Mouse (Mus musculus): ENCODE measurements around the gene Rnf145.

DNA sequence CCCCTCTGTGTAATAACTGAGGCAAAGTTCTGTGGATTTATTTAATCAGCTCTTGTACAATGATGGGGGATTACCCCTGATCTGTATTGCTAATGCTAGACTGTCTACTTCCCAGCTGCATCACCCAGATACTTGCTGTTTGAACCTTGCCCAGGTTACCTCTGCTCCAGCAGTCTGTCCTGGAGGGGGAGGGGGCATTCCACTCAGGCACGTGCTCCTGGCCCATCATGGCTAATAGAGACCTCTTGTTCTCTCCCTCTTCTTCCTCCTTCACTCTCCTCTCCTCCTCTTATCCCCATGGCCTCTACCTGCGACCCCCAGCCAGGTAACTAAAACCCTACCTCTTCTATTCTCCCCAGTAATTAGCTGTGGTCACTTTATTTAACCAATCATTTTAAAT, 4.1 kb upstream of the Rnf145 start:
- TF ChIP-seq CTCF (IDR thresholded peaks at IDR 0.05; ENCODE audit: borderline replicate concordance, insufficient read depth, low read depth, low read length): no peak
- no peak for TF ChIP-seq POLR2A (IDR thresholded peaks at IDR 0.05; ENCODE audit: borderline replicate concordance, insufficient read depth, low read length)

All from cerebellum, adult 2 months (tissue).